Mouse (Mus musculus): ENCODE data around the gene Tmem98. TPM values are rescaled to one million over a fixed set of nuclear protein-coding genes. Genes with fewer than 3 reads are reported as not detected.

Gene Tmem98
- polyA plus RNA-seq, 1 experiment from 2014 or later: 124 TPM

DNA sequence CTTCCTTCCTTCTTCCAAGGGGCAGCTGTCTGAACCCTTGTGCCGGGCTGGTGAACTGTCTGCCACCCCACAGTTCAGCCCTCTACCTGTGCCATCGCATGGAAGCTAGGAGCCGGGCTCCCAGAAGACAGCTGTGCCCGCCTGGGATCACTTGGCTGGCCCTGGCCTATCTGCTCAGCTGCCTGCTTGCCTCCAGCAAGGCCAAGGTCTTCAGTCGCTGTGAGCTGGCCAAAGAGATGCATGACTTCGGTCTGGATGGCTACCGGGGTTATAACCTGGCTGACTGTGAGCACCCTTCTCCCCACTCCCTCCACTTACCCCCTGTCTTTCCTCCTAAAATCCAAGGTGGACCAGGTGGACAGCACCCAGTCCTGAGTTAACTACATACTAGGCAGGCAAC is 53.0 kb downstream of the Tmem98 start:
- WGBS: 89% methylated on average over 7 of the region's 7 CpGs
- Histone ChIP-seq H3K36me3 (no peaks in the 10 kb centered on the region), H3K27me3 (no peaks in the 10 kb centered on the region), H3K9ac (no peak overlapping the region), H3K9me3 (no peaks in the 10 kb centered on the region), H3K27ac (no peak overlapping the region), H3K4me2 (replicated peaks) (no peak overlapping the region), H3K4me1 (no peaks in the 10 kb centered on the region), H3K4me3 (no peak overlapping the region)
- ATAC-seq (ENCODE audit: insufficient number of reproducible peaks, insufficient read depth, low FRiP score, low TSS enrichment): no peak

DNA sequence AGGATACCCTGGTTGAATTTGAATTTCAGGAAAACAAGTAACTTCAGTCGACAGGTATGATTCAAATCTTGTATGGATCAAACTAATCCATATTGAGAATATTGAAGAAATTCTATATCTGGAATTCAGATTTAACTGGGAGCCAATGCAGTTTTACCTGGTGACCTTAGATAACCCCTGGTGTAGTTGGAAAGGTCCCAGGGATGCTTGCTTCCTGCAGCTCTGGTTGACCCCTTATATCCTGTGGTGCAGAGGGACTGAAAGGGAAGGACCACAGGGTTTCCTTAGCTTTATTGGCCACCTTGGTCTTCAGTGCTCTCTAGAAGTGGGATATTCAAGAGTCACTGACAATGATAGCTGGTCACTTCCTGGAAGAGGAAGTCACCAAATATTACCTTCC is 58.1 kb downstream of the Tmem98 start:
- no peak for ATAC-seq (ENCODE audit: insufficient number of reproducible peaks, insufficient read depth, low FRiP score, low TSS enrichment)
- Histone ChIP-seq H3K4me2 (replicated peaks) (no peak overlapping the region), H3K4me1 (no peaks in the 10 kb centered on the region), H3K36me3 (no peaks in the 10 kb centered on the region), H3K27ac (no peak overlapping the region), H3K9ac (no peak overlapping the region), H3K4me3 (no peak overlapping the region), H3K27me3 (no peaks in the 10 kb centered on the region), H3K9me3 (no peaks in the 10 kb centered on the region)
- 88% methylated on average over 1 of the region's 1 CpGs for WGBS

Other genes starting within 250 kb of the Tmem98 start
- 8.3 and 9.8 TPM in 2 replicates for gene Myo1d, start 30.1 kb upstream of the Tmem98 start, polyA plus RNA-seq (2016; fragmentation: Nextera tagmentation; extraction: Ambion mirVana)
- gene Spaca3, start 48.2 kb downstream of the Tmem98 start, polyA plus RNA-seq (2016; fragmentation: Nextera tagmentation; extraction: Ambion mirVana): not detected in 2 replicates